Mouse (Mus musculus): ENCODE results near the gene Olfr1420. TPM values are rescaled to one million over a fixed set of nuclear protein-coding genes. Genes with fewer than 3 reads are reported as not detected.

The Olfr1420 gene
- 0.15 TPM in 1 of 2 replicates, not detected in the other for polyA plus RNA-seq (2014; fragmentation: Nextera tagmentation; extraction: Ambion mirVana)

GRCm38 (mm10) chr19:11886265-11886664 is at the start of gene Olfr1420:
Gene Olfr1420, plus strand, starts transcription at chr19:11886565.
- no peak within 1 kb of the TSS for H3K9ac ChIP-seq (replicated peaks; ENCODE audit: low read length)
- DNase-seq (no peak), ATAC-seq (ENCODE audit: low FRiP score, low TSS enrichment) (no peak)
- no peaks in the 10 kb centered on the region for H3K9me3 ChIP-seq (ENCODE audit: control insufficient read depth, low read length)
- WGBS: 60% methylated on average over 1 of the region's 1 CpGs
- H3K36me3 ChIP-seq (ENCODE audit: control insufficient read depth, insufficient read depth, low read length): no peaks in the 10 kb centered on the region
- H3K4me3 ChIP-seq (replicated peaks; ENCODE audit: low read depth, low read length): no peak within 1 kb of the TSS
- H3K27me3 ChIP-seq (ENCODE audit: control insufficient read depth, insufficient read depth, low read length): no peaks in the 10 kb centered on the region
- H3K4me1 ChIP-seq (ENCODE audit: control insufficient read depth, insufficient read depth, low read length): no peaks in the 10 kb centered on the region
- H3K4me2 ChIP-seq (ENCODE audit: low read length): no peak within 1 kb of the TSS
- no peak within 1 kb of the TSS for H3K27ac ChIP-seq (replicated peaks; ENCODE audit: low read depth, low read length)

GRCm38 (mm10) chr19:11839119-11839518 is 47.2 kb upstream of the Olfr1420 start, which contains the start of gene Olfr1417:
Gene Olfr1417, minus strand, starts transcription at chr19:11839219.
- H3K9me3 ChIP-seq (ENCODE audit: control insufficient read depth, low read length): no peaks in the 10 kb centered on the region
- ATAC-seq (ENCODE audit: low FRiP score, low TSS enrichment) (no peak), DNase-seq (no peak)
- no peak within 1 kb of the TSS for H3K9ac ChIP-seq (replicated peaks; ENCODE audit: low read length)
- no peak within 1 kb of the TSS for H3K27ac ChIP-seq (replicated peaks; ENCODE audit: low read depth, low read length)
- no peak within 1 kb of the TSS for H3K4me3 ChIP-seq (replicated peaks; ENCODE audit: low read depth, low read length)
- WGBS: 89% methylated on average over 4 of the region's 4 CpGs
- no peaks in the 10 kb centered on the region for H3K36me3 ChIP-seq (ENCODE audit: control insufficient read depth, insufficient read depth, low read length)
- no peak within 1 kb of the TSS for H3K4me2 ChIP-seq (ENCODE audit: low read length)
- H3K27me3 ChIP-seq (ENCODE audit: control insufficient read depth, insufficient read depth, low read length): no peaks in the 10 kb centered on the region
- H3K4me1 ChIP-seq (ENCODE audit: control insufficient read depth, insufficient read depth, low read length): no peaks in the 10 kb centered on the region

- H3K9me3 ChIP-seq (ENCODE audit: control insufficient read depth, low read length): no peaks in the 10 kb centered on the region
- H3K27ac ChIP-seq (replicated peaks; ENCODE audit: low read depth, low read length): no peak overlapping the region
- no peak overlapping the region for H3K4me3 ChIP-seq (replicated peaks; ENCODE audit: low read depth, low read length)
- no peak for DNase-seq
- H3K36me3 ChIP-seq (ENCODE audit: control insufficient read depth, insufficient read depth, low read length): no peaks in the 10 kb centered on the region
- ATAC-seq (ENCODE audit: low FRiP score, low TSS enrichment): no peak
- H3K4me2 ChIP-seq (ENCODE audit: low read length): no peak overlapping the region
- 86% methylated on average over 4 of the region's 4 CpGs for WGBS
- no peaks in the 10 kb centered on the region for H3K27me3 ChIP-seq (ENCODE audit: control insufficient read depth, insufficient read depth, low read length)
- no peak overlapping the region for H3K9ac ChIP-seq (replicated peaks; ENCODE audit: low read length)
- H3K4me1 ChIP-seq (ENCODE audit: control insufficient read depth, insufficient read depth, low read length): no peaks in the 10 kb centered on the region
These were observed 40.0 kb upstream of the Olfr1420 start for GRCm38 (mm10) chr19:11846333-11846732.

GRCm38 (mm10) chr19:11852652-11853051 is 33.7 kb upstream of the Olfr1420 start:
- DNase-seq: no peak
- no peak for ATAC-seq (ENCODE audit: low FRiP score, low TSS enrichment)
- Histone ChIP-seq H3K27me3 (ENCODE audit: control insufficient read depth, insufficient read depth, low read length) (no peaks in the 10 kb centered on the region), H3K4me2 (ENCODE audit: low read length) (no peak overlapping the region), H3K4me3 (replicated peaks; ENCODE audit: low read depth, low read length) (no peak overlapping the region), H3K36me3 (ENCODE audit: control insufficient read depth, insufficient read depth, low read length) (no peaks in the 10 kb centered on the region), H3K27ac (replicated peaks; ENCODE audit: low read depth, low read length) (no peak overlapping the region), H3K9me3 (ENCODE audit: control insufficient read depth, low read length) (no peaks in the 10 kb centered on the region), H3K4me1 (ENCODE audit: control insufficient read depth, insufficient read depth, low read length) (no peaks in the 10 kb centered on the region), H3K9ac (replicated peaks; ENCODE audit: low read length) (no peak overlapping the region)
- WGBS: 83% methylated on average over 4 of the region's 4 CpGs

GRCm38 (mm10) chr19:11854821-11855220 is 31.5 kb upstream of the Olfr1420 start:
- Histone ChIP-seq H3K4me2 (ENCODE audit: low read length) (no peak overlapping the region), H3K9ac (replicated peaks; ENCODE audit: low read length) (no peak overlapping the region), H3K27me3 (ENCODE audit: control insufficient read depth, insufficient read depth, low read length) (no peaks in the 10 kb centered on the region), H3K4me1 (ENCODE audit: control insufficient read depth, insufficient read depth, low read length) (no peaks in the 10 kb centered on the region), H3K36me3 (ENCODE audit: control insufficient read depth, insufficient read depth, low read length) (no peaks in the 10 kb centered on the region), H3K9me3 (ENCODE audit: control insufficient read depth, low read length) (no peaks in the 10 kb centered on the region), H3K27ac (replicated peaks; ENCODE audit: low read depth, low read length) (no peak overlapping the region), H3K4me3 (replicated peaks; ENCODE audit: low read depth, low read length) (no peak overlapping the region)
- WGBS: 86% methylated on average over 2 of the region's 2 CpGs
- no peak for DNase-seq
- ATAC-seq (ENCODE audit: low FRiP score, low TSS enrichment): no peak

- Histone ChIP-seq H3K4me3 (replicated peaks; ENCODE audit: low read depth, low read length) (no peak overlapping the region), H3K27ac (replicated peaks; ENCODE audit: low read depth, low read length) (no peak overlapping the region), H3K36me3 (ENCODE audit: control insufficient read depth, insufficient read depth, low read length) (no peaks in the 10 kb centered on the region), H3K9ac (replicated peaks; ENCODE audit: low read length) (no peak overlapping the region), H3K9me3 (ENCODE audit: control insufficient read depth, low read length) (no peaks in the 10 kb centered on the region), H3K27me3 (ENCODE audit: control insufficient read depth, insufficient read depth, low read length) (no peaks in the 10 kb centered on the region), H3K4me1 (ENCODE audit: control insufficient read depth, insufficient read depth, low read length) (no peaks in the 10 kb centered on the region), H3K4me2 (ENCODE audit: low read length) (no peak overlapping the region)
- ATAC-seq (ENCODE audit: low FRiP score, low TSS enrichment) (no peak), DNase-seq (no peak)
- WGBS: 81% methylated on average over 6 of the region's 6 CpGs
These were observed 29.9 kb upstream of the Olfr1420 start for GRCm38 (mm10) chr19:11856506-11856905.

GRCm38 (mm10) chr19:11860966-11861365 is 25.4 kb upstream of the Olfr1420 start, which contains the start of gene Olfr1418:
Gene Olfr1418, minus strand, starts transcription at chr19:11861066.
- H3K9me3 ChIP-seq (ENCODE audit: control insufficient read depth, low read length): no peaks in the 10 kb centered on the region
- H3K9ac ChIP-seq (replicated peaks; ENCODE audit: low read length): no peak within 1 kb of the TSS
- H3K27me3 ChIP-seq (ENCODE audit: control insufficient read depth, insufficient read depth, low read length): no peaks in the 10 kb centered on the region
- H3K4me3 ChIP-seq (replicated peaks; ENCODE audit: low read depth, low read length): no peak within 1 kb of the TSS
- no peak within 1 kb of the TSS for H3K27ac ChIP-seq (replicated peaks; ENCODE audit: low read depth, low read length)
- DNase-seq: no peak
- no peak within 1 kb of the TSS for H3K4me2 ChIP-seq (ENCODE audit: low read length)
- no peaks in the 10 kb centered on the region for H3K4me1 ChIP-seq (ENCODE audit: control insufficient read depth, insufficient read depth, low read length)
- WGBS: 93% methylated on average over 1 of the region's 1 CpGs
- H3K36me3 ChIP-seq (ENCODE audit: control insufficient read depth, insufficient read depth, low read length): no peaks in the 10 kb centered on the region
- no peak for ATAC-seq (ENCODE audit: low FRiP score, low TSS enrichment)

- no peak overlapping the region for H3K4me2 ChIP-seq (ENCODE audit: low read length)
- H3K27me3 ChIP-seq (ENCODE audit: control insufficient read depth, insufficient read depth, low read length): no peaks in the 10 kb centered on the region
- no peak overlapping the region for H3K9ac ChIP-seq (replicated peaks; ENCODE audit: low read length)
- no peaks in the 10 kb centered on the region for H3K9me3 ChIP-seq (ENCODE audit: control insufficient read depth, low read length)
- no peak overlapping the region for H3K4me3 ChIP-seq (replicated peaks; ENCODE audit: low read depth, low read length)
- ATAC-seq (ENCODE audit: low FRiP score, low TSS enrichment) (no peak), DNase-seq (no peak)
- H3K27ac ChIP-seq (replicated peaks; ENCODE audit: low read depth, low read length): no peak overlapping the region
- 87% methylated on average over 2 of the region's 2 CpGs for WGBS
- no peaks in the 10 kb centered on the region for H3K36me3 ChIP-seq (ENCODE audit: control insufficient read depth, insufficient read depth, low read length)
- no peaks in the 10 kb centered on the region for H3K4me1 ChIP-seq (ENCODE audit: control insufficient read depth, insufficient read depth, low read length)
These were observed 18.5 kb upstream of the Olfr1420 start for GRCm38 (mm10) chr19:11867837-11868236.

GRCm38 (mm10) chr19:11875006-11875405 is 11.4 kb upstream of the Olfr1420 start, which contains the start of gene Olfr1419:
Gene Olfr1419, minus strand, starts transcription at chr19:11875106.
- Histone ChIP-seq H3K4me3 (replicated peaks; ENCODE audit: low read depth, low read length) (no peak within 1 kb of the TSS), H3K4me1 (ENCODE audit: control insufficient read depth, insufficient read depth, low read length) (no peaks in the 10 kb centered on the region), H3K4me2 (ENCODE audit: low read length) (no peak within 1 kb of the TSS), H3K9ac (replicated peaks; ENCODE audit: low read length) (no peak within 1 kb of the TSS), H3K9me3 (ENCODE audit: control insufficient read depth, low read length) (no peaks in the 10 kb centered on the region), H3K36me3 (ENCODE audit: control insufficient read depth, insufficient read depth, low read length) (no peaks in the 10 kb centered on the region), H3K27ac (replicated peaks; ENCODE audit: low read depth, low read length) (no peak within 1 kb of the TSS), H3K27me3 (ENCODE audit: control insufficient read depth, insufficient read depth, low read length) (no peaks in the 10 kb centered on the region)
- DNase-seq: no peak
- WGBS: 66% methylated on average over 1 of the region's 1 CpGs
- ATAC-seq (ENCODE audit: low FRiP score, low TSS enrichment): no peak

Measured in midbrain, embryonic 14.5 days (tissue).